Mouse (Mus musculus) limb, embryonic 14.5 days (tissue): ENCODE data around the gene Rgs14. TPM values are rescaled to one million over a fixed set of nuclear protein-coding genes. Genes with fewer than 3 reads are reported as not detected.

Experiments
- ATAC-seq: fragments of 200-750 bp; cut with Nextera tagmentation; 2 replicates; pipeline ENCODE4 v1.8.0; 2017; ENCODE audit warnings: low read depth, moderate number of reproducible peaks, moderate TSS enrichment; ENCODE audit not compliant: low FRiP score
- DNase-seq: peaks from one replicate; pipeline ENCODE4 v3.0.0-alpha.2; 2015; ENCODE audit warnings: low spot score
- H3K27ac ChIP-seq: fragments of 300-500 bp; sonication (generic); replicated peaks from 2 replicates; pipeline ENCODE4 v1.5.1; 2014; ENCODE audit warnings: low read depth, mild to moderate bottlenecking, low read length, moderate library complexity, mixed read lengths
- H3K27me3 ChIP-seq: fragments of 300-500 bp; sonication (generic); 2 replicates; pipeline ENCODE4 v1.6.1; 2014; ENCODE audit warnings: low read length, mixed read lengths; ENCODE audit not compliant: control insufficient read depth, insufficient read depth
- H3K36me3 ChIP-seq: fragments of 300-500 bp; sonication (generic); 2 replicates; pipeline ENCODE4 v1.6.1; 2014; ENCODE audit warnings: mild to moderate bottlenecking, low read length, moderate library complexity, mixed read lengths; ENCODE audit not compliant: control insufficient read depth, insufficient read depth
- H3K4me1 ChIP-seq: fragments of 300-500 bp; sonication (generic); 2 replicates; pipeline ENCODE4 v1.6.1; 2014; ENCODE audit warnings: antibody characterized with exemption, low read length, mixed read lengths; ENCODE audit not compliant: control insufficient read depth, insufficient read depth
- H3K4me2 ChIP-seq: fragments of 300-500 bp; sonication (generic); replicated peaks from 2 replicates; pipeline ENCODE4 v1.6.1; 2014; ENCODE audit warnings: low read depth, mild to moderate bottlenecking, low read length, moderate library complexity; ENCODE audit not compliant: severe bottlenecking
- H3K4me3 ChIP-seq: fragments of 300-500 bp; sonication (generic); replicated peaks from 2 replicates; pipeline ENCODE4 v1.5.1; 2014; ENCODE audit warnings: low read length
- H3K9ac ChIP-seq: fragments of 300-500 bp; sonication (generic); 2 replicates; pipeline ENCODE4 v1.6.1; 2014; ENCODE audit warnings: mild to moderate bottlenecking, low read depth, low read length, moderate library complexity; ENCODE audit not compliant: severe bottlenecking
- H3K9me3 ChIP-seq: fragments of 300-500 bp; sonication (generic); 2 replicates; pipeline ENCODE4 v1.6.1; 2016; ENCODE audit warnings: low read length; ENCODE audit not compliant: control insufficient read depth
- POLR2A ChIP-seq: fragments of 200-500 bp; IDR thresholded peaks from 2 replicates; pipeline ENCODE4 v1.8.0; 2012; ENCODE audit warnings: inconsistent platforms, mild to moderate bottlenecking, moderate library complexity, borderline replicate concordance; ENCODE audit not compliant: insufficient read depth, insufficient read length; ENCODE audit errors: extremely low read depth
- WGBS: fragments of 180-500 bp; shearing (Covaris S2); extraction: QIAGEN DNeasy Blood & Tissue Kit; methylation state at CpG from one replicate; pipeline ENCODE4 v1.1.7; 2014; 5-methylcytosine and 5-hydroxymethylcytosine counted together
- polyA plus RNA-seq, 2 experiments: library from polyadenylated mRNA; depleted of rRNA in 1 of 2; stranded (reverse) in 1 of 2; unstranded in 1 of 2; fragments of >200 nt; fragmentation: Nextera tagmentation in 1 of 2; extraction: Ambion mirVana in 1 of 2; gene quantifications; 2 replicates each; pipeline versions ENCODE4 v1.2.1 to v1.2.3; 2012 to 2014

The Rgs14 gene
- polyA plus RNA-seq, 2 experiments: 1.8 to 2.4 TPM

- Histone ChIP-seq H3K9me3 (no peaks in the 10 kb centered on the region), H3K4me3 (no peak overlapping the region), H3K4me2 (no peak overlapping the region), H3K9ac (no peak overlapping the region), H3K4me1 (no peaks in the 10 kb centered on the region), H3K36me3 (no peaks in the 10 kb centered on the region), H3K27ac (no peak overlapping the region), H3K27me3 (no peaks in the 10 kb centered on the region)
- ATAC-seq (no peak), DNase-seq (no peak)
- 67% methylated on average over 8 of the region's 8 CpGs for WGBS
- no peak for TF ChIP-seq POLR2A
These were observed 1.6 kb downstream of the Rgs14 start for GRCm38 (mm10) chr13:55371007-55371681.

GRCm38 (mm10) chr13:55371740-55372139 is 2.2 kb downstream of the Rgs14 start:
- DNase-seq: no peak
- no peaks in the 10 kb centered on the region for H3K27me3 ChIP-seq
- no peaks in the 10 kb centered on the region for H3K36me3 ChIP-seq
- H3K4me1 ChIP-seq: no peaks in the 10 kb centered on the region
- H3K4me3 ChIP-seq: no peak overlapping the region
- H3K4me2 ChIP-seq: no peak overlapping the region
- no peaks in the 10 kb centered on the region for H3K9me3 ChIP-seq
- 55% methylated on average over 4 of the region's 5 CpGs for WGBS
- no peak overlapping the region for H3K27ac ChIP-seq
- no peak for TF ChIP-seq POLR2A
- no peak overlapping the region for H3K9ac ChIP-seq
- ATAC-seq: peak; percentile 47; the same call in 1 of the 2 replicates

DNA sequence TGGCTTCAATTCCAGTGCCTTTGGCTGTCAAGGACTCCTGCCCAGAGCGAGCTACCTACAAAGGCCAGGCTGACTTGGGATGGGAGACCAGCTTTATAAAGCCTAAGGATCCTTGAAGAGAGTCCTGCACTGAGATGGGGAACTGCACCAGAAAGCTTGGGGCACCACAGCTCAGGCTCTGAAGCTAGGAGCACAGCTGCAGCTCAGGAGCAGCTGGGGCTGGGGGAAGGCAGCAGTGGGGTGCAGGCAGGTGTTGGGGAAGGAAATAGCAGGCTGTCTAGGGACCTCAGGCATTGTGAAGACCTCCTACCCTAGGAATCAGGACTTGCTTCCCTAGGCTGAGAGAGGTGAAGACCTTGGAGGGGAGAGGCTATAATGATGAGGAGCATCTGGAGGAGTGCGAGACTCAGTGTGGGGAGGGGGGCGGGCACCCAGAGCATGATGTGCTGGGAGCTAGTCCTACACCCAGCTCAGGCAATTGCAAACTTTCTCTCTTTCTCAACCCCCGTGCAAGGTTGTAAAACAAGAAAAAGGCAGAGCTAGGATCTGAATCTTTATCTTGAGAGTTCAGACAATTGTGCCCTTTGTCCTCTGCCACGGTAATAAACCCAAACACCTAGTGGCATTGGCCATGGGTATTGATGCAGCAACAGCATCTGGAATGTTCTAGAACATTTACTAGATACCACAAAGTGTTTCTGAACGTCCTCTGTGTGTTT is 4.8 kb downstream of the Rgs14 start:
- Histone ChIP-seq H3K9me3 (no peaks in the 10 kb centered on the region), H3K4me3 (no peak overlapping the region), H3K27ac (no peak overlapping the region), H3K36me3 (no peaks in the 10 kb centered on the region), H3K4me2 (no peak overlapping the region), H3K27me3 (peaks cover 23% of the 10 kb centered on the region), H3K4me1 (no peaks in the 10 kb centered on the region), H3K9ac (no peak overlapping the region)
- ATAC-seq (no peak), DNase-seq (no peak)
- TF ChIP-seq POLR2A: no peak
- whole genome bisulfite sequencing: 60% methylated on average over 6 of the region's 6 CpGs

DNA sequence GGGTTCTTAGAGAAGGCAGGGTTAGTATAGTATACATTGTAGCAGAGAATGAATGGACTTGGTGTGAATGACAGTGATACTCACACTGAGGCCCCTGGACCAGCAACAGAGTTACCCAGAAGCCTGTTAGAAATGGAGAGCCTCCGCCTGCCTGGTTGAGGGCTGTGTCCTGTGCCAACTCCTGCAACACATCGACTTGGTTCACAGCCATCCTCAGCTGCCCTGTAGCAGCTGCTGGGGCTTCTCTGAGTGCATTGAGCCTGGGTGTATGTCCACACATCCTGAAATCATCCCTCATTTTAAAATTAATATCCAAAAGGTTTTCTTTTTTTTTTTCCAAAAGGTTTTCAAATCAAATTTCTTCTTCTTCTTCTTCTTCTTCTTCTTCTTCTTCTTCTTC is 6.3 kb downstream of the Rgs14 start:
- no peak overlapping the region for H3K27ac ChIP-seq
- ATAC-seq (no peak), DNase-seq (no peak)
- WGBS: 64% methylated on average over 2 of the region's 2 CpGs
- peaks cover 32% of the 10 kb centered on the region for H3K27me3 ChIP-seq
- H3K4me1 ChIP-seq: no peaks in the 10 kb centered on the region
- H3K4me3 ChIP-seq: no peak overlapping the region
- no peak overlapping the region for H3K4me2 ChIP-seq
- H3K9me3 ChIP-seq: no peaks in the 10 kb centered on the region
- TF ChIP-seq POLR2A: no peak
- H3K9ac ChIP-seq: no peak overlapping the region
- H3K36me3 ChIP-seq: no peaks in the 10 kb centered on the region

DNA sequence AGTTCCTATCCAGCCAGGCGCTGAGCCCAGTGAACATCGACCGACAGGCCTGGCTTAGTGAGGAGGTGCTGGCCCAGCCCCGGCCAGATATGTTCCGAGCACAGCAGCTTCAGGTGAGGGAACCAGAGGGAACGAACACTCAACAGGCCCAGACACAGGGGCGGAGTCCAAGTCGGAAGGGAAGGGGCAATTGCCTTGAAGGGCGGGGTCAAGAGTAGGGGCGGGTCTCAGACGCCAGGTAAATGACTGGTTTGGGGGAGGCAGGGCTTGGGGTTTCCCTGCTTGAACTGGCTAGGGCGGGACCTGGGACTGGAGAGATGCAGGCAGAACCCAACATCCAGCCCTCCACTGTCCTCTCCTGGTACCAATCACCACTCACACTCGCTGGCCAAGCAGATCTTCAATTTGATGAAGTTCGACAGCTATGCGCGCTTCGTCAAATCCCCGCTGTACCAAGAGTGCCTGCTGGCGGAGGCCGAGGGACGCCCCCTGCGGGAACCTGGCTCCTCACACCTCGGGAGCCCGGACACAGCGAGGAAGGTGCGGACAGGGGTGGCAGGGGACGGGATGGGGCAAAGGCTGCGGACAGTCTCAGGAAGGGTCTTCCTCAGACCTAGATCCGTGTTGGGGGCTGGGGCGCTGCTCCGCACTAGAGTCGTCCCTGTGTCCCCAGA is 9.5 kb downstream of the Rgs14 start:
- Histone ChIP-seq H3K4me1 (no peaks in the 10 kb centered on the region), H3K27ac (no peak overlapping the region), H3K9ac (0 out of 2 replicates have a peak overlapping the region, but pooled peaks have one; percentile 16), H3K9me3 (no peaks in the 10 kb centered on the region), H3K36me3 (no peaks in the 10 kb centered on the region), H3K4me3 (no peak overlapping the region), H3K27me3 (peaks cover 37% of the 10 kb centered on the region), H3K4me2 (peak overlapping the region; percentile 31)
- ATAC-seq (no peak), DNase-seq (no peak)
- no peak for TF ChIP-seq POLR2A
- WGBS: 6% methylated on average over 27 of the region's 32 CpGs
